Mouse (Mus musculus): ENCODE results near the gene Elmo3. TPM values are rescaled to one million over a fixed set of nuclear protein-coding genes. Genes with fewer than 3 reads are reported as not detected.

Elmo3 gene
- polyA plus RNA-seq, 1 experiment from 2014 or later, result 2.7 TPM

GRCm38 (mm10) chr8:105293405-105293804 lies 12.0 kb upstream of the Elmo3 start:
- peaks cover 49% of the 10 kb centered on the region for H3K4me1 ChIP-seq
- 74% methylated on average over 19 of the region's 19 CpGs for WGBS (ENCODE audit: insufficient replicate concordance)
- no peak overlapping the region for H3K4me2 ChIP-seq
- no peak for ATAC-seq
- H3K9ac ChIP-seq, result no peak overlapping the region
- H3K9me3 ChIP-seq (replicated peaks), result no peaks in the 10 kb centered on the region
- peaks cover 12% of the 10 kb centered on the region for H3K27me3 ChIP-seq (replicated peaks)
- no peak overlapping the region for H3K4me3 ChIP-seq
- H3K27ac ChIP-seq, result no peak overlapping the region
- peaks cover 3% of the 10 kb centered on the region for H3K36me3 ChIP-seq

DNA sequence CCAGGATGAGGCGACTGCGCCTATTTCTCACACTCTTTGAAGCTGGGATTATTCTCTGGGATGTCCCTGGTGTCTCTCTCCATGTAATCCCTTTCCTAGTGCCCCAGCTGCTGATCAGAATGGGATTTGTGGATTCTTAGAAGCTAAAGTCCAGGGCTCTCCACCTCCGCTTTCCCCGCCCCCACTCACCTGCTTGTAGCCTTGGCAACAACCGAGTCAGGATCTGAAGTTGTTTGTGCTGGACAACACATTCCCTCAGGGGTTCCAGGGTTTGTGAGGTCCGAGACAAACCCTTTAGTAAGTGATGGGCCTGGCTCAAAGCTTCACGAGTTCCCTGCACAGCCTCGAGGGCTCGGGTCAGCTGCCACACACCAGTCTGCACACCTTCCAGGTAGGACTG lies 10.6 kb upstream of the Elmo3 start:
- WGBS (ENCODE audit: insufficient replicate concordance), result 70% methylated on average over 9 of the region's 9 CpGs
- no peak overlapping the region for H3K27ac ChIP-seq
- peak overlapping the region; percentile 30; the same call in 1 of the 2 replicates for H3K4me3 ChIP-seq
- peak overlapping the region; percentile 79 for H3K4me2 ChIP-seq
- no peak overlapping the region for H3K9ac ChIP-seq
- peaks cover 11% of the 10 kb centered on the region for H3K27me3 ChIP-seq (replicated peaks)
- no peak for ATAC-seq
- H3K36me3 ChIP-seq, result peaks cover 16% of the 10 kb centered on the region
- no peaks in the 10 kb centered on the region for H3K9me3 ChIP-seq (replicated peaks)
- peaks cover 49% of the 10 kb centered on the region for H3K4me1 ChIP-seq

- WGBS (ENCODE audit: insufficient replicate concordance), result 50% methylated on average over 11 of the region's 11 CpGs
- Histone ChIP-seq H3K27ac (peak overlapping the region; percentile 53; the same call in 1 of the 2 replicates), H3K27me3 (replicated peaks) (peaks cover 6% of the 10 kb centered on the region), H3K4me3 (peak overlapping the region; percentile 30), H3K9me3 (replicated peaks) (no peaks in the 10 kb centered on the region), H3K4me2 (peak overlapping the region; percentile 79), H3K4me1 (peaks cover 47% of the 10 kb centered on the region), H3K36me3 (peaks cover 21% of the 10 kb centered on the region), H3K9ac (no peak overlapping the region)
- ATAC-seq, result no peak
These were observed 10.1 kb upstream of the Elmo3 start for GRCm38 (mm10) chr8:105295256-105295655.

GRCm38 (mm10) chr8:105295895-105296573 lies 9.4 kb upstream of the Elmo3 start, which contains the start of gene Exoc3l:
TSS of gene Exoc3l (minus strand) at chr8:105296101.
- no peak for ATAC-seq
- H3K4me2 ChIP-seq, result peak within 1 kb of the TSS; percentile 79
- H3K27me3 ChIP-seq (replicated peaks), result no peaks in the 10 kb centered on the region; the same call in 1 of the 2 replicates
- peak within 1 kb of the TSS; percentile 97 for H3K9ac ChIP-seq
- H3K4me3 ChIP-seq, result peak within 1 kb of the TSS; percentile 97
- H3K36me3 ChIP-seq, result peaks cover 29% of the 10 kb centered on the region
- 30% methylated on average over 11 of the region's 11 CpGs for WGBS (ENCODE audit: insufficient replicate concordance)
- no peaks in the 10 kb centered on the region for H3K9me3 ChIP-seq (replicated peaks)
- peaks cover 47% of the 10 kb centered on the region for H3K4me1 ChIP-seq
- H3K27ac ChIP-seq, result peak within 1 kb of the TSS; percentile 93

DNA sequence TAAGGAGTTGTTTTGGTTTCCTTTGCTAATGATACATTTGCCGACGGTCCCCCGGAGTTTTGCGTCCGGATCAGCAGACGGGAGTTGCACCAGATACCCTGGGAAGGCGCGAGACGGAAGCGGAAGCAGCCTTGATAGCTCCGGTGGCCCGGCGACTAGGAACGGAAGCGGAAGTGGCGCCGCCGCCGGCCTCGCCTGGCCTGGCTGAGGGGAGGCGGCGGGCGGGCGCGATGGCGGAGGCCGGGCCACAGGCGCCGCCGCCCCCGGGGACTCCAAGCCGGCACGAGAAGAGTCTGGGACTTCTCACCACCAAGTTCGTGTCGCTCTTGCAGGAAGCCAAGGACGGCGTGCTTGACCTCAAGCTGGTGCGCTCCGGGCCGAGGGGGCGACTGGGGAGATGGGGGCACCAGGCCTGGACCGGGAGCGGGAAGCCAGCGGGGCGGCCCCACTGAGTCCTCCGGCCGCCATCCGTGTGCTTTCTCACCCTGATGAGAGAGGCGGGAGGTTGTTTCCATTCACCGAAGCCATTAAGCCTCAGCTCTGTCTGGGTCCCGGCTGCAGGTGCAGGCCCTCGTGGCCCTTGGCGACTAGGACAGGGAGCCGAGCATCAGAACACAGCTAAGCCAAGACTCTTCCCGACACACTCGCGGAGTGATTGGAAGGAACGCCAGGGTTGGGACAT lies 7.7 kb upstream of the Elmo3 start, which contains the start of gene E2f4:
Gene E2f4 (plus strand): TSS at position 153 of the 682 bp plus-strand sequence.
- H3K4me3 ChIP-seq, result peak within 1 kb of the TSS; percentile 97
- H3K9me3 ChIP-seq (replicated peaks), result no peaks in the 10 kb centered on the region
- under 1% methylated on average over 57 of the region's 58 CpGs for WGBS (ENCODE audit: insufficient replicate concordance)
- peak within 1 kb of the TSS; percentile 93 for H3K27ac ChIP-seq
- no peaks in the 10 kb centered on the region for H3K27me3 ChIP-seq (replicated peaks)
- peak within 1 kb of the TSS; percentile 97 for H3K9ac ChIP-seq
- peaks cover 45% of the 10 kb centered on the region for H3K36me3 ChIP-seq
- peaks cover 59% of the 10 kb centered on the region for H3K4me1 ChIP-seq
- ATAC-seq, result peak; percentile 76
- H3K4me2 ChIP-seq, result peak within 1 kb of the TSS; percentile 79

GRCm38 (mm10) chr8:105298351-105299252 lies 6.8 kb upstream of the Elmo3 start:
- Histone ChIP-seq H3K4me1 (peaks cover 69% of the 10 kb centered on the region), H3K36me3 (peaks cover 55% of the 10 kb centered on the region), H3K4me2 (peak overlapping the region; percentile 79), H3K27ac (peak overlapping the region; percentile 93), H3K27me3 (replicated peaks) (no peaks in the 10 kb centered on the region), H3K9ac (peak overlapping the region; percentile 97), H3K4me3 (peak overlapping the region; percentile 97), H3K9me3 (replicated peaks) (no peaks in the 10 kb centered on the region)
- WGBS (ENCODE audit: insufficient replicate concordance), result 22% methylated on average over 18 of the region's 18 CpGs
- ATAC-seq, result 0 out of 2 replicates have a peak, but pooled peaks have one; percentile 8

DNA sequence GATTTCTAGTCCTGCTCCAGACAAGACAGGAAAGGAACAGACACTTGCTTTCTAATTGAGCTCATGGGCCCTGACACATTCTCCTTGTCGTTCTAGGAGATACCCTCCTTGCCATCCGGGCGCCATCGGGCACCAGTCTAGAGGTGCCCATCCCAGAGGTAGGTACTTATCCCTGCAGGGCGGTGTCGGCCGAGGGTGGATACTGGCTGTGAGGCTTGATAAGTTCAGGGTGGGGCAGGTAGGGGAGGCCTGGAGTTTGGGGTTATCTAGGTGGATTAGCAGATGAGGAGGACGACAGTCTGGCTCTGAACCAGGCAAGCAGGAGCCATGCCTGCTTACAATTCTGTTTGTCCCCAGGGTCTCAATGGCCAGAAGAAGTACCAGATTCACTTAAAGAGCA lies 5.4 kb upstream of the Elmo3 start:
- peak overlapping the region; percentile 97 for H3K4me3 ChIP-seq

GRCm38 (mm10) chr8:105303396-105303795 lies 2.0 kb upstream of the Elmo3 start:
- 60% methylated on average over 8 of the region's 8 CpGs for WGBS (ENCODE audit: insufficient replicate concordance)
- Histone ChIP-seq H3K27me3 (replicated peaks) (no peaks in the 10 kb centered on the region), H3K4me2 (peak overlapping the region; percentile 29; the same call in 1 of the 2 replicates), H3K4me1 (peaks cover 81% of the 10 kb centered on the region), H3K27ac (peak overlapping the region; percentile 72), H3K9me3 (replicated peaks) (no peaks in the 10 kb centered on the region), H3K4me3 (no peak overlapping the region), H3K9ac (no peak overlapping the region), H3K36me3 (peaks cover 100% of the 10 kb centered on the region)
- ATAC-seq, result no peak

More for the DNA sequence above, 5.4 kb upstream of the Elmo3 start:
- ATAC-seq, result peak; percentile 92
- Histone ChIP-seq H3K27me3 (replicated peaks) (no peaks in the 10 kb centered on the region), H3K36me3 (peaks cover 68% of the 10 kb centered on the region), H3K9ac (peak overlapping the region; percentile 97), H3K4me1 (peaks cover 82% of the 10 kb centered on the region), H3K27ac (peak overlapping the region; percentile 93), H3K4me2 (peak overlapping the region; percentile 79), H3K9me3 (replicated peaks) (no peaks in the 10 kb centered on the region)
- 27% methylated on average over 8 of the region's 8 CpGs for WGBS (ENCODE audit: insufficient replicate concordance)

DNA sequence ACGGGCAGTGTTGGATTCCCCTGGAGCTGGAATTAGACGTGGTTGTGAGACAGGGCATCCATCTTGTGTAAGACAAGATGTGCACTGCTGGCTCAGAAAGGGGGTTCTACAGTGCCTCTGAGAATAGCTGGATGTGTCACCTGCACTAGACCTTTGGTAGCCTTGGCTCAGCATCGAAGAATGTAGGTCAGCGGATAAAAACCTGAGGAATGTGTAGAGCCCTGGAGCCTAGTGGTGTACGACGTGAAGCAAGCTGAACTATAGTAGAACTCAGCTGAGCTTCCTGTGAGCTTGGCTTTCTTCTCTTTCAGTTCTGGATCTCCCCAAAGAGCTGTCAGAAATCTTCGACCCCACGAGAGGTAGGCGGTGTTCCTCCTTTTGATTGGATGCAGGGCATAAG lies 1.5 kb upstream of the Elmo3 start:
- Histone ChIP-seq H3K27ac (peak overlapping the region; percentile 72), H3K9me3 (replicated peaks) (no peaks in the 10 kb centered on the region), H3K4me2 (peak overlapping the region; percentile 29; the same call in 1 of the 2 replicates), H3K4me3 (no peak overlapping the region), H3K9ac (no peak overlapping the region), H3K4me1 (peaks cover 76% of the 10 kb centered on the region), H3K27me3 (replicated peaks) (no peaks in the 10 kb centered on the region), H3K36me3 (peaks cover 100% of the 10 kb centered on the region)
- 86% methylated on average over 9 of the region's 9 CpGs for WGBS (ENCODE audit: insufficient replicate concordance)
- ATAC-seq, result no peak

GRCm38 (mm10) chr8:105304325-105305210 lies 833 bp upstream of the Elmo3 start:
- H3K4me3 ChIP-seq, result no peak overlapping the region
- WGBS (ENCODE audit: insufficient replicate concordance), result 74% methylated on average over 9 of the region's 9 CpGs
- H3K4me2 ChIP-seq, result 0 out of 2 replicates have a peak overlapping the region, but pooled peaks have one; percentile 29
- ATAC-seq, result peak; percentile 5; the same call in 1 of the 2 replicates
- no peaks in the 10 kb centered on the region for H3K9me3 ChIP-seq (replicated peaks)
- no peaks in the 10 kb centered on the region for H3K27me3 ChIP-seq (replicated peaks)
- peaks cover 100% of the 10 kb centered on the region for H3K36me3 ChIP-seq
- H3K27ac ChIP-seq, result peak overlapping the region; percentile 72
- H3K4me1 ChIP-seq, result peaks cover 69% of the 10 kb centered on the region
- H3K9ac ChIP-seq, result peak overlapping the region; percentile 25; the same call in 1 of the 2 replicates
